Mouse (Mus musculus) spleen, postnatal 36 days (tissue): Measurements from ENCODE around the gene Arpc2.
A peak's percentile ranks its signal among the peaks of the same experiment; 100 is the strongest.

Experiments used
- DNase-seq, 2 experiments: peaks; one replicate each; pipeline ENCODE4 v3.0.0; 2022; ENCODE audit warnings: low spot score in 2 of 2, mixed read lengths in 1 of 2

The Arpc2 gene

DNA sequence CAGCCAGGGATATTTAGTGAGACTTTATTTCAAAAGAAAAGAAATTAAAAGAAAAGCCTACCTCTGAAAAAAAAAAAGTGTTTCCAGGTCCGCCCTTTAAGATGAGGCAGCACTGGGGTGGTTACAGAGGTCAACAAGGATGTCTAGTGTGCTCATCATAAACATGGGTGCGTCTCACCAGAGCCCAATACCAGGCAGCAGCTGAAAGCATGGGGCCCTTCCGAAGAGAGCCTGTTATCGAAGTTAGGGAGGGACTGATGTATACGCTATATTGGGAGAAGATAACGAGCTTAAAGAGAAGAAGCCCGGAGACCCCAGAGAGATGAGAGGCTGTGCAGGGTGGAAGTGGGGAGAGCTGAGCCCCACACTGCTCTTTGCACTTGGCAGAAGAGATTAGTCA, 3.3 kb downstream of the Arpc2 start:
- peak; percentile 4 to 5 for DNase-seq

DNA sequence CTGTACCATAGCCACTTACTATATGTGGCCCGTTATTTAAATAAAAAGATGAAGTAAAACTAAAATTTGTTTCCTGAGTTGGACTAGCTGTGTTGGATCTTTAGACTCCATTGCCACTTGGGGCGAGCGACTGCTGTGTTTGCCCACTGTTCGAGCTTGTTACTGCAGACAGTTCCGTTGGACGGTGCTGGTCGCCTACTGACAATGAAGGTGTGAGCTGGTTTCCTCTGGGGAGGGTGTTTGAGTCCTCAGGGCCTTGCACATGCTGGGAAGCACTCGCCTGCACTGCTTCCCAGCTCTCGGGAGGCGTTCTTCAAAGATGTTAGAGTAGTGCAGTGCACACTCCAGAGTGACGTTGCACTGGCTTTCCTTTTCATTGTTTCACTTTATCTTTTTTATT, 3.7 kb downstream of the Arpc2 start:
- DNase-seq, result peak; percentile 26 to 27

DNA sequence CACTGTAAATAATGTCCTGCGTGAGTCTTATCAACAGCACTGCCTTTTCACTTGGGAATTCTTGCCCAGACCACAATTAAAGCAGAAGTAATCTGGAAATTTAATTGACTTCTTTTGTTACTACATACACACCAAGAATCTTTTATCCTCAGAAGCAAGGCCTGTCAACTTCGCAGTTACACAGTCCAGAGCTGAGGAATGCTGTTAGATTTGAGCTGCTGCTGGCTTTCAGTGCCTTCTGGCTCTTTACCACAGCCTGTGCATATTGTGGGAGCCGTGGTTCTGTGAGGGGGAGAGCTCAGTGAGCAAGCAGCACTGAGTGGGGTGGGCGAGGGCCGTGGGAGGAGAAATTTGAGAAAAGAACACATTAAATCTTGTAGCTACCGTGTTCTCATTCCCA, 4.4 kb downstream of the Arpc2 start:
- no peak for DNase-seq

DNA sequence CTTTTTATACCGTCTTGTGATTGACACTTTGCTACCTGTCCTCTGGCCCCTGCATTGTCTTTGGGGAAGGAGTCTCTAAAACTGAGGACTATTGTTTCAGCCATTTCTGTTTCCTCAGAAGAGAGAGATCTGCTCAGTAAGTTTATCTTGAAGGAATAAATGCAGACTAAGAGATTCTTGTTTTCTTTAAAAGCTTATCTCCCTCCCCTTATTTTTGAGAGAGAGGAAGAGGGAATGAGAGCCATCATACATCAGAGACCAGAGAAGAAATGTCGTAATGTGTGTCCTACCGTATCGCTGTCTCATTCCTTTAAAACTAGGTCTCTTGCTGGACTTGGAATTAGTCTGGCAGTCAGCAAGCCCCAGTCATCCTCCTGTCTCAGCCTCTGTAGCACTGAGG, 4.9 kb downstream of the Arpc2 start:
- DNase-seq, result no peak

DNA sequence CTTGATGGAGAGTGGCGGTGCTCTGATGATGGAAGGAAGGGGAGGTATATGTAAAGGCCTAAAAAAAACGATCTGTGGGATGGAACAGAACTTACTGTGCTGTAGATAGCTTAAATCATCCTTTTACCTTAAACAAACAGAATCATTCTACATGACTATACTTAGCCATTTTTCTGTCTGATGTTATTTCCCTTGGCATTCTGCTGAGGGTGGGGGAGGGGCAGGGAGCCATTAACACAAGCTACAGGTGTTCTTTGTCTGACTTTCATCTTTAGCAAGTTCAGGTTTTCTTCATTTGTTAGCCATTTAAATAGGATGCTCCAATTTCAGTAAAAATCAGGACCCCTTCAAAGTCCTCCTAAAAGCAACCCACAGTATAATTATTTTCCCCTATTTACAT, 9.6 kb downstream of the Arpc2 start:
- no peak for DNase-seq

DNA sequence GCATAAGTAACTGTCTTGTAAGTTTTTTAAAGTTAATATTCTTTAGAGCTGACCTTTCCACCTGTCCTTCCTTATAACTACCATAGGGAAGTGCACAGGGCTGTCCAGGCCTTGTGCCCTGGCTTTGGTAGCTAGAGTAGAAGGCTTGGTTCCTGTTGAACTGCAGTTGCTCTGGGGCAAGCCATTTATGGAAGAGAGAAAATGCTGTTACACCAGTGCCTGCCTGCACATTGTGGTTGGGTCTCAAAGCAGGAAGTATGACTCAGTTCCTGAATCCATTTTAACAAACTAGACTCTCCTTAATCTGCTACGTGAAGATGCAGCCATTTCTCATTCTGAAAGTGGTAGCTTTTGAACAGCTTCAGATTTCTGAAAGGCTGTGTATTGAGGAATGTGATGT, 12.9 kb downstream of the Arpc2 start:
- DNase-seq, result peak; percentile 72 to 76

DNA sequence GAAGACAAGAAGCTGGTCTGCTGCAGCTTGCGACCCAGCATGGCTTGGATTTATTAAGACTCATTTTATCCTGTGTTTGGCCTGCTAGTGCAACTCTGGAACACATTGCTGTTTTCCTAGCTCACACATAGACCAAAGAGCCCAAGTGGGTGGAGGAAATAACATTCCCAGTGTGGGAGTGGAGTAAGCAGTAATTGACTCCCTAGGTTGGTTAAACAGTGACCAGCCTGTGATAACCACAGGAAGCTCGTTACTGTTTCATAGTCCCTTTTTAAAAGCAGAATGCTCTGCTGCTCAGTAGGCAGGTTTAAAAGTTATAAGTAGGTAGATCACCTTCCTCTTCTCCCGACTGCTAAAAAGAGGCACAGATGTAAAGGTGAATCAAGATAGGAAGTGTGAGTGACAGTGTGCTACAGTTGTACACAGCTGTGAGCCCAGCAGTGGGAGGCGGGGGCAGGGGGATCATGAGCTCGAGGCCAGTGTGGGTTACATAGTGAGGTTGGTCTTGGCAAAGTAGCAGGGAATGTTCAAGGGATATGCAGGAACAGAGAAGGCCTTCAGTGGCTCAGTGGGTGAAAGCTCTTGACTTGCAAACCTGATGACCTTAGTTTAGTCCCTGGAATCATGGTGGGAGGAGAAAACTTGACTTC, 13.6 kb downstream of the Arpc2 start:
- no peak for DNase-seq

DNA sequence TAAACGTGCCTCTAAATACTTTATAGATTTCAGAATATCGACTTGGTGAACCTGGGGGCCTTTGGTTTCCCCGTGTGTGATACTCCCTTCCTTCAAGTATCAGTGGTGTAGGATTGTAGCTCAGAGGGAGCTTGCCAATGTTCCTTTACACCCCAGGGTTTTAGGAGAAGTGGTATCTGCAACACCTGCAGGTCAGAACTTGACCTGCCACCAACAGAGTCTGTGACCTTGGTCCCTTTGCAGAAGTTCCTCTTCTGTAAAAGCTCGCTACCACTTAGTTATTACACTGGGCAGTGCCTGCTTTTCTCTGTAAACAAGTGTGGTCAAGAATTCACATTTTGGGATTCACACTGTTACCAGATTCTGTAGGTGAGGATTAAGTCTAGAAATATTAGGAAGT, 14.2 kb downstream of the Arpc2 start:
- DNase-seq, result no peak

DNA sequence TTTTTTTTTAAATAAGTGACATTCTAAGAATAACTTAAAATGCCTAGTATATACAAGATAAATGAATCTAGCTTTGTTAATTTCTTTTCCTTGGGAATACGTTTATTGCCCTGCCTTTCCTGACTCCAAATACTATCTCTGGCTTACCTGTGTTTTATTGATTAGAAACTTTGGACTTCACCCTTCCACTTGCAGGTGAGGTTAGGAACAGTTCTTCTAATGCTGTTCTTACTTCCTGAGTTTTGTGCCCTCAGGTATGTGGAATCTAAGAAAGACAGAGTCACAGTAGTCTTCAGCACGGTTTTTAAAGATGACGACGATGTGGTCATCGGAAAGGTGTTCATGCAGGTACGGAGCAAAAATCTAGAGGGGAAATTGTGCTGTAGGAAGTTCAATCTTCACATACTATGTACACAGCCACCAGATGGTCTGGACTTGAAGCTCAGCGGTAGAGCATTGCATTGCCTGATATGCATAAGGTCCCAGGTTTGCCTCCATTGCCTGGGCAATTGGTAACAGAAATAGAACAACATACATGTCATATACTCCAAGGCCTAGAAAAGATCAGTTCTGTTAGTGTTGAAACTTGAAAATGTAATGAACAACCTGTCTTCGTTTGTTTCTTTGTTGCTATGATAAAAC, 19.9 kb downstream of the Arpc2 start:
- DNase-seq, result no peak

DNA sequence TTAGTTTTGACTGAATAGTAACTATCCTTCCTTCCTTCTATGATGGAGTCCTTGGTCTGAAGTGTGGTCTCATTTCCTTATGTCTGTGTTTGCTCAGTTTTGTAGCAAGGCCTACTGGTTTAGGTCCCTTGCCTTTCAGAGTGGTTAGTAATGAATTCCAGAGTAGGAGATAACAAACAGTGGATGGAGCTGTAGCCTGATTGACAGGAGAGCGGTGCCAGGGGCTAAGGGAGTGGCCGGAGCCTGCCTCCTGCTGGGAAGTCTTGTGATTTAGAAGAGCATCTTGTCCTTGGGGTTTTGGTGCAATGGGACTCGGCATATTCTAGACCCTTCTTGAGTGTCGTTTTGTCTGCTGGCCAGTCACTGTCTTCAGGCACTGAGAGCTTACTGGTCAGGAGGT, 20.9 kb downstream of the Arpc2 start:
- DNase-seq, result no peak

DNA sequence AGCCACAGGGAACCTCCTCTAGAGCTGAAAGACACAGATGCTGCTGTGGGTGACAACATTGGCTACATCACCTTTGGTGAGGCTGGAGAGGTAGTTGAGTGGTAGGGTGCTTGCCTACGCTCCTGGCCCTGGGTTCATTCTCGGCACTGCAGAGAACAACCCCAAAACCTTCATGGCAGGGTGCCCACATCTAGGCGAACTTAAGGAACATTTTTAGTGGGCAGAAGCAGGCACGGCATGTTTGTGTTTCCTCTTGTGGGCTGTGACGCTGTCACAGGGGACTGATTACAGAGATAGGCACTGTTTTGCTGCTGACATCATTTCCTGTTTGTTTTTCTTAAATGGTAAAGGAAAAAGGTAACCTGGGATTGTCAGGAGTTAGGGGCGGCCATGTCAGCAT, 26.6 kb downstream of the Arpc2 start:
- no peak for DNase-seq

DNA sequence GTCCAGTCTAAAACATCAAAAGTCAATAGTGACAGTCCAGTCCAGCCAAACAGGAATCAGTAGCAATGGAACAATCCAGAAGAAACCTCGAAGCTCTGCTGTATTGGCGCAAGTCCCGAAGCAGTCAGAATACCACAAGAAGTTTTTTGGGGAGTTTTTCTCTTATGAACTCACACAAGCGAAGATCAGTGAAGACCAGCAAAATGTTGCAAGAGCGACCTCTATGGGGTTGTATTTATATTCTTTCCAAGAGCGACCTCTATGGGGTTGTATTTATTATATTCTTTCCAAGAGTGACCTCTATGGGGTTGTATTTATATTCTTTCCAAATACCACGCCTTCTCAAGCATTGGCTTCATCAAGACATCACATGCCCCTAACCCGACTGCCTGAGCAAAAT, 32.9 kb downstream of the Arpc2 start:
- DNase-seq, result no peak

DNA sequence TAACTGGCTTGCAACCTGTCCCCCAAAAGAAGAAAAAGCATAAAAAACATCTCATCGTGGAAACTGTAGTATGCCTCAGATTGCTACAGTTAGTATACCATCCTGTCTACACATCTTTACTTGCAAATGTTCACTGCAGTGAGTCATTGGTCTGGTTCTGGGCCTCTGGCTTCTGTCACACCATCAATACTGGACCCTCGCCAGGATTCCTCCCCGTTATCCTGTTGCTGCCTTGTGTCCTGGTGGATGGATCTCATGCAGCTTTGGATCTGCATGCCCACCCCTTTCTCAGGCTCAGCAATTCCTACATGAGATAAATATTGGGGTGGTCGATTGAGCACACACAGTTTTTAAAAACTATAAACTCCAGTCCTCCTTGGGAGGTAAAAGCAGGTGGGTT, 35.8 kb downstream of the Arpc2 start:
- DNase-seq, result no peak

DNA sequence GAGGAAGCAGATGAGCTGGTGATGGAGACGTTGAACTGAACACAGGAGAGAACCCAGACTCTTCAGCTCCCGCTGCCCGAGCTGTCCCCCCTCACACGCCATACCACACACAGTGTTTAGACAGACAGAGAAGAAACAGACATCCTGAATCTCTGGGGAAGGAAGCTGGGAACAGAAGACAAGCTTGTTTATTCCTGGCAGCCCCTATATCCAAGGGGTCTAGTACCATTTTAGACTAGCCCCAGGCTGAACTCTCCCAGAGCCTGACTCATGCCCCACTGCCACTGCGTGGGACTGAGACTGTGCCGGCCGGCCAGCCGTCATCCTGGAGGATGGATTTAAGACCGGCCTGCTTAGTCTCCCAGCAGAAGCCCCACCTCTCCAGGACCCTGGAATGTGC, 39.1 kb downstream of the Arpc2 start:
- no peak for DNase-seq

DNA sequence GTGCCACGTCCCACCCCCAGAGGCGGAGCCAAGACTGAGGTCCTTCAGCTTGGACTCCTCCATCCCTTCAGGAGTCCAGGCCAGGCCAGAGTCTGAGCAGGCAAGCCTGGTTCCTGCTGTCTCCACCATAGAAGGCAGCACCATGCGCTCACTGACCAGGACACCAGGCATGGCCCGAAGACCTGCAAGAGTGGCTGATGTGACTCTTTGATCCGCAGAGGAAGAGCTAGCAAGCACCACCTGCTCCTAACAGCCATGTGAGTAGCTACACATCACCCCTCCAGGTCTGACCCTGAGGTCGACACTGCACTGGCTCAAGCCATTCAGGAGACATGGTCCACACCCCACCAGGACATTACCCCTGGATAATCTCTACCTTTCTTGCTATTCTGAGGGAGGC, 41.2 kb downstream of the Arpc2 start:
- DNase-seq, result no peak

DNA sequence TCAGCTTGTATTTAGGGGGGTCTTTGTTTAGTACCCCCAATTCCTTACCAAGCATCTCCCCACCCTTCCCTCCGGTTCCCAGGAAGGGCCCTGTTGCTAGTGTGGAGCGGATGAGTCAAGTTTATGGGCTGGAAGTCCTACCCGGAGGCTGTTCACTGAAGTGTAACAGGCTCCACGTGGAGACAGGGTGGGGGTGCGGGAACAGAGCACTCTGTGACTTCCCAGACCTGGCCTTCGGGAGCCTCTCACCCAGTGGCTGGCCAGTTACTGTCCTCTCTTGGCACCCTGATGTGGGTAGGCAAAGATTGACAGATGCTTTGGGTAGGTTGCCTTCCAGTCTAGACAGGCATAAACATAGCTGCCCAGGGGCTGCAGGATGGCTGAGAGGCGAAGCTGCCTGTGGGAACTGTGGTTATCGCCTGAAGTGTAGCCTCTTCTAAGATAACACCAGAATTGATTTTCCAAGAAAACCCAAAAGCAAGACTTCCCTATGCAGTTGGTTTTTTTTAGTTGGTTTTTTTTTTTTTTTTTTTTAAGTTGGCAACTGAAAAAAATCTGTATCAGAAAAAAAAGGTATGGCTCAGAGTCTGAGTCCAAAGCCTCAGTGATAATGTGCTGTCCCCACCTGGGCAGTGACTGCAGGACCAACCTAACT, 42.1 kb downstream of the Arpc2 start:
- no peak for DNase-seq

DNA sequence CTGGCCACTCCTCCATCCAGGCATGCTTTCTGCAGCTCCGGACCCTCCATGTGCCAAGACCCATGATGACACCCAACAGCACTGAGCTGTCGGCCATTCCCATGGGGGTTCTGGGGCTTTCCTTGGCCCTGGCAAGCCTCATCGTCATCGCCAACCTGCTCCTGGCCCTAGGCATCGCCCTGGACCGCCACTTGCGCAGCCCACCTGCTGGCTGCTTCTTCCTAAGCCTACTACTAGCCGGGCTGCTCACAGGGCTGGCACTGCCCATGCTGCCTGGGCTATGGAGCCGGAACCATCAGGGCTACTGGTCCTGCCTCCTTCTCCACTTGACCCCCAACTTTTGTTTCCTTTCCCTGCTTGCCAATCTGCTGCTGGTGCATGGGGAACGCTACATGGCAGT, 42.7 kb downstream of the Arpc2 start, which contains the start of gene Gpbar1:
Gene Gpbar1 (plus strand): TSS at position 13 of the 400 bp plus-strand sequence.
- DNase-seq, result no peak

DNA sequence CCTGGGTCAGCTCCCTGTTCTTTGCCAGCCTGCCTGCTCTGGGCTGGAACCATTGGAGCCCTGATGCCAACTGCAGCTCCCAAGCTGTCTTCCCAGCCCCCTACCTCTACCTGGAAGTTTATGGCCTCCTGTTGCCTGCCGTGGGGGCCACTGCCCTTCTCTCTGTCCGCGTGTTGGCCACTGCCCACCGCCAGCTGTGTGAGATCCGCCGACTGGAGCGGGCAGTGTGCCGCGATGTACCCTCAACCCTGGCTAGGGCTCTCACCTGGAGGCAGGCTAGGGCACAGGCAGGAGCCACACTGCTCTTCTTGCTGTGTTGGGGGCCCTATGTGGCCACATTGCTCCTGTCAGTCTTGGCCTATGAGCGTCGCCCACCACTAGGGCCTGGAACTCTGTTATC, 43.1 kb downstream of the Arpc2 start:
- no peak for DNase-seq

DNA sequence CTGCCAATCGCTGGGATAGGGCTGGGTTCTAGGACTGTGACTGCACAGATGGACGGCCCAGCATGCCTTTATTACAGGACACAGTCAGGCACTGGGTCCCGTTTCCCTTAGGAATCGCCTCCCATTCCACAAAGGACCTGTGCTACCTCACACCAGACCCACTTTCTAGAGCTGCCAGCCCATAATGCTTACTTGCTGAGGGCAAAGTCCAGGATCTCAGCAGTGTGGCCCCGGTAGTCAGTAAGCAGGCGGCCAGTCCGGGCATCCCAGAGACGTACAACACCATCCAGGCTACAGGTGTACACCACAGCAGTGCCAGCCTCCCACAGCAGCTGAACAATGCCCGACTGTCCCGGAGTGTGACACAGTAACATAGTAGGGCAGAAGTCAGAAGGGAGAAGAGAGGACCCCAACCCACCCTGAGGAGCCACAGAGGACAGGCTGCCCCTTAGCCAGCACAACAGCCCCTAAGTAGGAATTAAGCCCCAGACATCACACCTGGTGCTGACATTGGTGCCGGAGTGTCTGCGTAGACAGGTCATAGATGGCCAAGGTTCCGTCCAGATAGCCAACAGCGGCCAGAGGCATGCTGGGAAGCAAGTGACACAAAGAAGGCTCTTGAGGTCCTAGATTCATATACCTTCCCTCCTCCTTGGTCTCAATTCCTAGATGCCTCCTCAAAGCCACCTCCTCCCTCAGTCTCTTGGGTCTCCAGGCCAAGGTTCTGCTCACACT, 44.9 kb downstream of the Arpc2 start:
- DNase-seq, result no peak

DNA sequence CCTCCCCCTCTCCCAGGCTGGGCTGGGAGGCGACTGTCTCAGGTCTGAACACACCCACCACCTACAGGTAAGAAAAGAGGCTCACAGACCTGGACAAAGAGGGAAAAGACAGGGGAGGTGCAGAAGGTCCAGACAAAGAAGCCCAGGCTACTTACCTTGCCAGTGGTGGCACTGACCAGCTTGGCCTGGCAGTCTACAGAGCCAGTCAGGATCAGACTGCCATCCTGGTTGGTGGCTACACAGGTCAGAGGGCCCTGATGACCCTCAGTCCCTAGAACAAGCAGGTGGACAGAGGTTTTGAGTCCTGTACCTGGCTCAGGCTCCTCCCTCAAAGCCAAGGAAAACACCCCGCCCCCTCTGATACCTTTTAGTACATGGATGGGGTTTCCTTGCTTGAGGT, 45.5 kb downstream of the Arpc2 start:
- no peak for DNase-seq

DNA sequence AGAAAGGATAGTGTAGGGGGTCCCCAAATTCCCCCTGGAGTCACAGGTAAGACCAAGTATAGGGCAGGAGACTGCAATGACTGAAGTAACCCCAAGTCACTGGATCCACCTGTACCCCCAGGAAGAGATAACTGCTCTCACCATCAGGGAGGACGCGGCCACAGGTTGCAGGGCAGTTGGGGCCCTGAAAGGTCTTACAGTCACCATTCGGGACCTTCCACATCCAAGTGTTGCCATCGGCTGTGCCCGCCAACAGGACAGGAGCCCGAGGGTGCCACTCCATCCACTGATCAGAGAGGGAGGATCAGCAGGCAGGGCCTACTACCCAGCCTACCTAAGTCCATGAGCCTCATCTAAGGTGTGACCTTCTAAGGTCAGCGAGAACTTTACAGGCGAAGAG, 46.0 kb downstream of the Arpc2 start:
- DNase-seq, result no peak

DNA sequence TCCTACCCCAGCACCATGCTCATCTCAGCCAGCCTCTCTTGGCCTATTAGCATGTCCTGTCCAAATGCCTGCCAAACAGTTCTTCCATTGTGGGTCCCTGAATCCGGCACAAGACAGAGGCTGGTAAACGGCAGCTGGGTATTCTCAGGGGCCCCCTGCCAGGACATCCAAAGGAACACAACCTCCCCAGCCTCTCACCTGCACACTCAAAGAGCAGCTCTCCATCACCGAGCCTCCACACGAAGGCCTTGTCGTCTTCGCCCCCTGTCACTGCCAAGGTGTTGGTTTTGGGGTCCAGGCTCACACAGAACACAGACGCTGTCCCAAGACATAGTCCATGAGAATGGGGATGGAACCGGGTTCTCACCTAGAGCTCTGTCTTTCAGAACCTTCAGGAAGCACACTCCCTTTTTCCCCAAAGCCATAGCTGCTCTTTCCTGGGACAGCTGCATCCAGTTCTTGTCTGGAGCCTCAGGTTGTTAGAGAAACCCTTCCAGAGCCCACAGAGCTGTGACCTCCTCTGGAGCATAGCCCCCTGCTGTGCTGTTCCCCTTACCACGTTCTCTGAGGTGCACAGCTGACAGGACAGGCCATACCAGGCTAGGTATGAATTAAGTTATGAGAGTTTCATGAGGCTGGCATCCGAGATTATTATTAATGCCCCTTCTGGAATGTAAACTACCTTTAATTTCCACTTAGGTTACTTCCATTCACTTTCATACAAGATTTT, 47.2 kb downstream of the Arpc2 start:
- DNase-seq, result no peak
